Mouse (Mus musculus) midbrain, postnatal 0 days (tissue): ENCODE measurements around the gene Stag1. TPM values are rescaled to one million over a fixed set of nuclear protein-coding genes. Genes with fewer than 3 reads are reported as not detected.

Experiments used
- ATAC-seq: fragments of 200-750 bp; cut with Nextera tagmentation; 2 replicates; pipeline ENCODE4 v1.8.0; 2017; ENCODE audit warnings: moderate number of reproducible peaks, mild to moderate bottlenecking, moderate TSS enrichment, moderate library complexity; ENCODE audit not compliant: low FRiP score
- DNase-seq: peaks from one replicate; pipeline ENCODE4 v3.0.0-alpha.2; 2015; ENCODE audit warnings: low spot score
- H3K27ac ChIP-seq: fragments of 300-500 bp; sonication (generic); 2 replicates; pipeline ENCODE4 v1.5.1; 2014; ENCODE audit warnings: low read depth, mild to moderate bottlenecking, low read length, mixed read lengths
- H3K27me3 ChIP-seq: fragments of 300-500 bp; sonication (generic); 2 replicates; pipeline ENCODE4 v1.6.1; 2014; ENCODE audit warnings: low read length, control low read depth, mixed read lengths; ENCODE audit not compliant: insufficient read depth
- H3K36me3 ChIP-seq: fragments of 300-500 bp; sonication (generic); 2 replicates; pipeline ENCODE4 v1.6.1; 2014; ENCODE audit warnings: low read length, control low read depth, mixed read lengths; ENCODE audit not compliant: insufficient read depth
- H3K4me1 ChIP-seq: fragments of 300-500 bp; sonication (generic); 2 replicates; pipeline ENCODE4 v1.6.1; 2014; ENCODE audit warnings: mild to moderate bottlenecking, control low read depth, antibody characterized with exemption, low read length, mixed read lengths; ENCODE audit not compliant: insufficient read depth
- H3K4me2 ChIP-seq: fragments of 300-500 bp; sonication (generic); 2 replicates; pipeline ENCODE4 v1.6.1; 2014; ENCODE audit warnings: low read depth, mild to moderate bottlenecking, low read length, mixed read lengths; ENCODE audit not compliant: poor library complexity, severe bottlenecking
- H3K4me3 ChIP-seq: fragments of 300-500 bp; sonication (generic); 2 replicates; pipeline ENCODE4 v1.5.1; 2014; ENCODE audit warnings: low read depth, mild to moderate bottlenecking, low read length, moderate library complexity
- H3K9ac ChIP-seq: fragments of 300-500 bp; sonication (generic); replicated peaks from 2 replicates; pipeline ENCODE4 v1.6.1; 2014; ENCODE audit warnings: mild to moderate bottlenecking, low read length, moderate library complexity, mixed read lengths; ENCODE audit not compliant: poor library complexity, severe bottlenecking
- H3K9me3 ChIP-seq: fragments of 300-500 bp; sonication (generic); 2 replicates; pipeline ENCODE4 v1.6.1; 2016; ENCODE audit warnings: low read length, control low read depth
- CTCF ChIP-seq: IDR thresholded peaks from 2 replicates; pipeline ENCODE4 v1.5.1; 2016; ENCODE audit warnings: antibody characterized with exemption, mild to moderate bottlenecking
- WGBS: fragments of 180-500 bp; shearing (Covaris S2); extraction: QIAGEN DNeasy Blood & Tissue Kit; methylation state at CpG from one replicate; pipeline ENCODE4 v1.1.7; 2014; 5-methylcytosine and 5-hydroxymethylcytosine counted together
- polyA plus RNA-seq: library from polyadenylated mRNA; unstranded; fragments of >200 nt; fragmentation: Nextera tagmentation; extraction: Ambion mirVana; gene quantifications from 2 replicates; pipeline ENCODE4 v1.2.1, GENCODE M21; 2015
- total RNA-seq: library from RNA; depleted of rRNA; stranded (reverse); fragments of >200 nt; gene quantifications from 2 replicates; pipeline ENCODE4 v1.2.3, GENCODE M21; 2014

Stag1 gene
- total and polyA plus RNA-seq, 2 experiments from 2014 or later, result 23.6 to 31.0 TPM

GRCm38 (mm10) chr9:100569798-100570625 is 27.6 kb upstream of the Stag1 start:
- DNase-seq (peak; percentile 73), ATAC-seq (peak; percentile 57)
- H3K36me3 ChIP-seq, result no peaks in the 10 kb centered on the region
- H3K27ac ChIP-seq, result peak overlapping the region; percentile 78
- WGBS, result 12% methylated on average over 32 of the region's 32 CpGs
- H3K4me1 ChIP-seq, result peaks cover 7% of the 10 kb centered on the region; the same call in 1 of the 2 replicates
- peak; percentile 56 for TF ChIP-seq CTCF
- H3K9ac ChIP-seq, result peak overlapping the region; percentile 74
- peak overlapping the region; percentile 69 for H3K4me2 ChIP-seq
- H3K27me3 ChIP-seq, result no peaks in the 10 kb centered on the region
- no peaks in the 10 kb centered on the region for H3K9me3 ChIP-seq
- H3K4me3 ChIP-seq, result peak overlapping the region; percentile 53

DNA sequence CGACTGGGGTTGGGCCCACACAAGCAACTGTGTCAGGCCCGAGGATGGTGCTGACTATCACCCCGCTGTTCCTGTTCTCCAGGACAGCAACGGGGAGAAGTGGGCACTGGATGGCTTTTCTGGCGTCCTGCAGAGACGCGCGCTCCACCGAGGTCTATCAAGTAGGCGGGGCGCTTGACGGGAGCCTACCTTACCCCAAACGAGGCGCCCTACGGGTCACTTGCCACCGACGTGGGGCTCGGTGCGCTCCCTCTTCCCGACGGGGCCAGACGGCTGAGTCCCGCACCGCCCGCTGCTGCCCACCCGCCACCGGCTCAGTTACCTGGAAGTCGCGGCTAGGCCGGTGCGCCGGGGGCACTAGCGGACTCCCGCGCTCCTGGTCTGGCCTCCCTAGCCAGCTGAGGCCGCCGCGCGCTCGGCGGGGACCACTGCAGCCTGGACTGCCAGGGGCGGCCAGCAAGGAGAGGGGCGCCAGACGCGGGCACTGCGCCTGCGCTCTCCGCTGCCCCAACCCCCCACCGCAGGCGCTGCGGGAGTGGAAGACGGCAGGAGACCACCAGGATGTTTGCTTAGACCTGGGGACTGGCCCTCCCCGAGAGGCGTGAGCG is 26.9 kb upstream of the Stag1 start, which contains the start of gene Slc35g2:
TSS of gene Slc35g2 (minus strand) at position 465 of the 608 bp plus-strand sequence.
- Histone ChIP-seq H3K27me3 (no peaks in the 10 kb centered on the region), H3K9me3 (no peaks in the 10 kb centered on the region), H3K27ac (peak within 1 kb of the TSS; percentile 78), H3K4me3 (peak within 1 kb of the TSS; percentile 53), H3K36me3 (no peaks in the 10 kb centered on the region), H3K4me1 (peaks cover 7% of the 10 kb centered on the region; the same call in 1 of the 2 replicates), H3K9ac (peak within 1 kb of the TSS; percentile 74), H3K4me2 (peak within 1 kb of the TSS; percentile 69)
- under 1% methylated on average over 48 of the region's 55 CpGs for WGBS
- TF ChIP-seq CTCF, result peak; percentile 59
- DNase-seq, result peak; percentile 81
- ATAC-seq, result peak; percentile 91

- H3K27ac ChIP-seq, result peak overlapping the region; percentile 78; the same call in 1 of the 2 replicates
- TF ChIP-seq CTCF, result no peak
- DNase-seq (no peak), ATAC-seq (no peak)
- no peaks in the 10 kb centered on the region for H3K27me3 ChIP-seq
- peak overlapping the region; percentile 69 for H3K4me2 ChIP-seq
- H3K9me3 ChIP-seq, result no peaks in the 10 kb centered on the region
- H3K4me3 ChIP-seq, result peak overlapping the region; percentile 53
- H3K36me3 ChIP-seq, result no peaks in the 10 kb centered on the region
- 88% methylated on average over 1 of the region's 1 CpGs for WGBS
- H3K4me1 ChIP-seq, result peaks cover 7% of the 10 kb centered on the region; the same call in 1 of the 2 replicates
- H3K9ac ChIP-seq, result peak overlapping the region; percentile 74
Measured at GRCm38 (mm10) chr9:100571511-100571910, 26.1 kb upstream of the Stag1 start.

DNA sequence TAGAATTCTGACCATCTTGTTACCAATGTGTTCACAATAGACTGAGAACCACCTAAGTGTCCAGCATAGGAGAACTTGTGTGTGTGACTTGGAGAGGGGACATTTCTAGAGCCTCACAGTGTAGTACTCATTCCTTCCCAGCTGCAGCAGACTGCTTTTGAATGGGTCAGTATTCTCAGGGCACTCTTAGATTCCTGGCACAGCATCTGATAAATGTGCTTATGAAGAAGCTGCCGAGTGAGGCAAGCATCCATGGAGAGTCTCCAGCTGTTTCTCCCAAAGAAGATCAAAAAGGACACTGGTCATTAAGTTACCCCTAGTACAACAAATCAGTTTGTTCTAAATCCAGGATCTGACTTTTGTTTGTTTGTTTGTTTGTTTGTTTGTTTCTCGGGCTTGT is 24.3 kb upstream of the Stag1 start:
- Histone ChIP-seq H3K4me2 (no peak overlapping the region), H3K4me1 (peaks cover 7% of the 10 kb centered on the region; the same call in 1 of the 2 replicates), H3K27ac (no peak overlapping the region), H3K9ac (no peak overlapping the region), H3K27me3 (no peaks in the 10 kb centered on the region), H3K36me3 (no peaks in the 10 kb centered on the region), H3K9me3 (no peaks in the 10 kb centered on the region), H3K4me3 (no peak overlapping the region)
- DNase-seq (peak; percentile 27), ATAC-seq (no peak)
- 75% methylated on average over 2 of the region's 2 CpGs for WGBS
- TF ChIP-seq CTCF, result no peak

GRCm38 (mm10) chr9:100573942-100574341 is 23.7 kb upstream of the Stag1 start:
- H3K27ac ChIP-seq, result no peak overlapping the region
- H3K9me3 ChIP-seq, result no peaks in the 10 kb centered on the region
- no peak for TF ChIP-seq CTCF
- no peak overlapping the region for H3K4me3 ChIP-seq
- H3K4me1 ChIP-seq, result peaks cover 7% of the 10 kb centered on the region; the same call in 1 of the 2 replicates
- 47% methylated on average over 5 of the region's 5 CpGs for WGBS
- no peak overlapping the region for H3K9ac ChIP-seq
- ATAC-seq (no peak), DNase-seq (peak; percentile 38)
- no peaks in the 10 kb centered on the region for H3K27me3 ChIP-seq
- no peaks in the 10 kb centered on the region for H3K36me3 ChIP-seq
- H3K4me2 ChIP-seq, result no peak overlapping the region
